Comparison of ENCODE assay signal across 11 mouse cellular contexts in the genomic region with DNA sequence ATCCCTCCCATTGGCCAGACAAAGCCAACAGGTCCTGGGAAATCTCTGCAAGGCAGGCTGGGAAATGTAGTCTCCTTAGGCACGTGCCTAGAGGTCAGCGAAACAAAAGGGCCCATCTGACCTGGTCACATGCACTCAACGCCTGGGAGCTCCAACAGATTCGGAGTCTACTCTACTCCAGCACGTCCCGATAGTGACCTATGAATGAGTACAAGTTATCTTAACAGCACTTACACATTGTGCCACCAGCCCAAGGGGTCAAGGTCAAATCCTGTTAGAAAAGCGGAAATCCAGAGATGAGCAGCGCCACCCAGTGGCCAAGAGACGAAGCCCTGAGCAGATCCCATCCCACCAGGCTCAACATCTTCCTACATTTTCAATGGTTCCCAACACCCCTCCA.
DNase-seq lines count a peak whose midpoint lies in the region; ATAC-seq and TF ChIP-seq lines count a peak whose summit lies in the region.
"Had no signal": no experiment of that assay in that cellular context is flagged by ENCODE, and none has a peak within 500 bp of the region (broad histone marks: within the 10 kb centered on the region; RNA-seq: fewer than 3 reads in every experiment).

No protein-coding gene starts in this region.

- H3K4me1 ChIP-seq in forebrain, embryonic 10.5 days: no peaks in the 10 kb centered on the region
- H3K4me1 ChIP-seq in forebrain, embryonic 15.5 days: no peaks in the 10 kb centered on the region
- H3K4me1 ChIP-seq in liver, embryonic 14.5 days (replicated peaks; ENCODE audit: control insufficient read depth in 2 of 2, insufficient read depth in 2 of 2, low read length in 1 of 2): no peaks in the 10 kb centered on the region
- no peaks in the 10 kb centered on the region for H3K4me1 ChIP-seq in liver, postnatal 0 days (ENCODE audit: insufficient read depth)
- H3K4me1 ChIP-seq: neural tube, embryonic 13.5 days had no signal

- DNase-seq in forebrain, embryonic 10.5 days (ENCODE audit: extremely low spot score, low spot score): peak; percentile 43
- no peak for DNase-seq in liver, embryonic 14.5 days (ENCODE audit: low read depth in 3 of 3, low spot score in 3 of 3)
- DNase-seq in liver, postnatal 0 days: no peak
- DNase-seq in embryo, embryonic 9.5 days (ENCODE audit: extremely low spot score): peak; percentile 52
- peak; percentile 86 for DNase-seq in retina, embryonic 14.5 days (ENCODE audit: low spot score)
- DNase-seq in thymus, adult 18-20 months: no peak
- no peak for DNase-seq in layer of hippocampus, adult 9-11 months
- DNase-seq: cerebellum, adult 8-10 months had no signal

- WGBS in forebrain, embryonic 10.5 days: 47% methylated on average over 9 of the region's 9 CpGs
- 36% methylated on average over 9 of the region's 9 CpGs for WGBS in forebrain, embryonic 15.5 days
- 52% methylated on average over 9 of the region's 9 CpGs for WGBS in liver, embryonic 14.5 days (ENCODE audit: insufficient replicate concordance)
- WGBS in liver, postnatal 0 days (ENCODE audit: insufficient replicate concordance): 48% methylated on average over 9 of the region's 9 CpGs

- H3K4me3 ChIP-seq in forebrain, embryonic 10.5 days: peak overlapping the region; percentile 33
- no peak overlapping the region for H3K4me3 ChIP-seq in forebrain, embryonic 15.5 days
- no peak overlapping the region for H3K4me3 ChIP-seq in liver, embryonic 14.5 days (ENCODE audit: insufficient read depth in 1 of 2, low read depth in 2 of 2, low read length in 2 of 2)
- H3K4me3 ChIP-seq in liver, postnatal 0 days (ENCODE audit: low read depth, low read length): no peak overlapping the region
- H3K4me3 ChIP-seq: neural tube, embryonic 13.5 days had no signal

- ATAC-seq in forebrain, embryonic 15.5 days (replicated peaks): no peak
- ATAC-seq in liver, embryonic 14.5 days (ENCODE audit: insufficient read depth): no peak
- ATAC-seq in liver, postnatal 0 days: no peak

- TF ChIP-seq EP300 in liver, embryonic 14.5 days (IDR thresholded peaks at IDR 0.05; ENCODE audit: low read depth): no peak
- TF ChIP-seq EP300 in liver, postnatal 0 days (IDR thresholded peaks at IDR 0.05; ENCODE audit: low read depth): no peak

- peak overlapping the region; percentile 56; the same call in 1 of the 2 replicates for H3K27ac ChIP-seq in forebrain, embryonic 10.5 days
- no peak overlapping the region for H3K27ac ChIP-seq in forebrain, embryonic 15.5 days (replicated peaks)
- H3K27ac ChIP-seq in liver, embryonic 14.5 days: no peak overlapping the region
- H3K27ac ChIP-seq in liver, postnatal 0 days (ENCODE audit: low read depth): no peak overlapping the region
- H3K27ac ChIP-seq: neural tube, embryonic 13.5 days had no signal

- TF ChIP-seq CTCF in liver, embryonic 14.5 days (IDR thresholded peaks at IDR 0.05; ENCODE audit: low read depth): 0 out of 2 replicates have a peak, but pooled peaks have one; percentile 5
- TF ChIP-seq CTCF in liver, postnatal 0 days (IDR thresholded peaks at IDR 0.05; ENCODE audit: low read depth): no peak

- H3K9me3 ChIP-seq in forebrain, embryonic 10.5 days: peaks cover 4% of the 10 kb centered on the region; the same call in 1 of the 2 replicates
- H3K9me3 ChIP-seq in forebrain, embryonic 15.5 days: no peaks in the 10 kb centered on the region
- no peaks in the 10 kb centered on the region for H3K9me3 ChIP-seq in liver, embryonic 14.5 days (ENCODE audit: control insufficient read depth, low read length)
- H3K9me3 ChIP-seq in liver, postnatal 0 days (ENCODE audit: low read length): peaks cover 2% of the 10 kb centered on the region; the same call in 1 of the 2 replicates
- H3K9me3 ChIP-seq: neural tube, embryonic 13.5 days had no signal

- no peak overlapping the region for H3K9ac ChIP-seq in forebrain, embryonic 15.5 days (replicated peaks)
- no peak overlapping the region for H3K9ac ChIP-seq in liver, embryonic 14.5 days (replicated peaks)
- no peak overlapping the region for H3K9ac ChIP-seq in liver, postnatal 0 days (replicated peaks)
- H3K9ac ChIP-seq: neural tube, embryonic 13.5 days had no signal

- no peak overlapping the region for H3K4me2 ChIP-seq in forebrain, embryonic 15.5 days (replicated peaks)
- H3K4me2 ChIP-seq in liver, embryonic 14.5 days (ENCODE audit: low read depth): no peak overlapping the region
- H3K4me2 ChIP-seq in liver, postnatal 0 days (ENCODE audit: low read depth, low read length): no peak overlapping the region
- H3K4me2 ChIP-seq: neural tube, embryonic 13.5 days had no signal

- no peaks in the 10 kb centered on the region for H3K27me3 ChIP-seq in forebrain, embryonic 10.5 days (ENCODE audit: poor library complexity, severe bottlenecking)
- H3K27me3 ChIP-seq in forebrain, embryonic 15.5 days: no peaks in the 10 kb centered on the region
- H3K27me3 ChIP-seq in liver, embryonic 14.5 days (ENCODE audit: control insufficient read depth, insufficient read depth, low read length): no peaks in the 10 kb centered on the region
- no peaks in the 10 kb centered on the region for H3K27me3 ChIP-seq in liver, postnatal 0 days (ENCODE audit: insufficient read depth, low read length)
- H3K27me3 ChIP-seq: CH12.LX; neural tube, embryonic 13.5 days had no signal

- no peaks in the 10 kb centered on the region for H3K36me3 ChIP-seq in forebrain, embryonic 10.5 days (replicated peaks)
- no peaks in the 10 kb centered on the region for H3K36me3 ChIP-seq in forebrain, embryonic 15.5 days
- H3K36me3 ChIP-seq in liver, embryonic 14.5 days (replicated peaks; ENCODE audit: control insufficient read depth, insufficient read depth, low read depth): no peaks in the 10 kb centered on the region
- no peaks in the 10 kb centered on the region for H3K36me3 ChIP-seq in liver, postnatal 0 days (replicated peaks; ENCODE audit: insufficient read depth, low read length)
- H3K36me3 ChIP-seq: neural tube, embryonic 13.5 days had no signal

Comparison
In these comparisons a context has a peak if more than half of its experiments do, and no peak if none do; other contexts are left out.
1. DNase-seq: peak in forebrain, embryonic 10.5 days (single experiment), embryo, embryonic 9.5 days (single experiment) and retina, embryonic 14.5 days (single experiment); none in liver, embryonic 14.5 days (0 of 3), liver, postnatal 0 days (single experiment), thymus, adult 18-20 months (0 of 2) and layer of hippocampus, adult 9-11 months (single experiment).